Mouse (Mus musculus) myocyte (in vitro differentiated cells): Measurements from ENCODE around the gene Arid3c. TPM values are rescaled to one million over a fixed set of nuclear protein-coding genes. Genes with fewer than 3 reads are reported as not detected.
A peak's percentile ranks its signal among the peaks of the same experiment; 100 is the strongest.

Experiments used
- H3K27me3 ChIP-seq: one replicate; pipeline ENCODE4 v1.6.1; 2011; ENCODE audit not compliant: control insufficient read depth, insufficient read depth, insufficient read length
- H3K36me3 ChIP-seq: one replicate; pipeline ENCODE4 v1.6.1; 2011; ENCODE audit not compliant: control insufficient read depth, insufficient read depth
- H3K4me2 ChIP-seq: one replicate; pipeline ENCODE4 v1.6.1; 2011; ENCODE audit warnings: low read depth, control low read depth
- H3K4me3 ChIP-seq: one replicate; pipeline ENCODE4 v1.5.1; 2011; ENCODE audit warnings: mild to moderate bottlenecking, control low read depth, moderate library complexity
- H3K79me2 ChIP-seq: one replicate; pipeline ENCODE4 v1.6.1; 2011; ENCODE audit not compliant: control insufficient read depth, insufficient read depth
- H3ac ChIP-seq: one replicate; pipeline ENCODE4 v1.6.1; 2011; ENCODE audit not compliant: control insufficient read depth, insufficient read length
- CEBPB ChIP-seq: IDR thresholded peaks from 2 replicates; pipeline ENCODE4 v1.6.1; 2011; ENCODE audit warnings: mild to moderate bottlenecking, moderate library complexity; ENCODE audit not compliant: poor library complexity, insufficient read depth, severe bottlenecking
- E2F4 ChIP-seq: IDR thresholded peaks from one replicate; pipeline ENCODE4 v1.6.1; 2011; ENCODE audit warnings: mild to moderate bottlenecking, control low read depth, moderate library complexity; ENCODE audit not compliant: insufficient read depth
- MAX ChIP-seq: IDR thresholded peaks from one replicate; pipeline ENCODE4 v1.6.1; 2011; ENCODE audit warnings: low read depth, mild to moderate bottlenecking, control low read depth
- MYOD1 ChIP-seq, 3 experiments: IDR thresholded peaks; one replicate each; pipeline ENCODE4 v1.6.1; 2011; ENCODE audit warnings: control low read depth in 2 of 3, low read depth in 2 of 3, mild to moderate bottlenecking in 2 of 3, moderate library complexity in 1 of 3; ENCODE audit not compliant: insufficient read length in 2 of 3, control insufficient read depth in 1 of 3
- MYOG ChIP-seq, 3 experiments: IDR thresholded peaks; one replicate each; pipeline ENCODE4 v1.6.1; 2011; ENCODE audit warnings: control low read depth in 2 of 3, low read depth in 2 of 3, mild to moderate bottlenecking in 2 of 3; ENCODE audit not compliant: insufficient read length in 2 of 3, control insufficient read depth in 1 of 3, insufficient read depth in 1 of 3
- POLR2A ChIP-seq: IDR thresholded peaks from one replicate; pipeline ENCODE4 v1.6.1; 2011; ENCODE audit warnings: low read depth, mild to moderate bottlenecking, control low read depth, moderate library complexity; ENCODE audit not compliant: insufficient read length
- POLR2AphosphoS2 ChIP-seq: IDR thresholded peaks from one replicate; pipeline ENCODE4 v1.6.1; 2011; ENCODE audit warnings: low read depth, control low read depth; ENCODE audit not compliant: insufficient read length
- REST ChIP-seq: IDR thresholded peaks from one replicate; pipeline ENCODE4 v1.6.1; 2011; ENCODE audit warnings: mild to moderate bottlenecking, control low read depth, moderate library complexity; ENCODE audit not compliant: insufficient read depth, insufficient read length
- SRF ChIP-seq: IDR thresholded peaks from one replicate; pipeline ENCODE4 v1.6.1; 2011; ENCODE audit warnings: low read depth; ENCODE audit not compliant: control insufficient read depth, insufficient read length
- TCF12 ChIP-seq: IDR thresholded peaks from one replicate; pipeline ENCODE4 v1.6.1; 2011; ENCODE audit warnings: mild to moderate bottlenecking, control low read depth; ENCODE audit not compliant: poor library complexity, insufficient read depth, severe bottlenecking
- TCF3 ChIP-seq: IDR thresholded peaks from one replicate; pipeline ENCODE4 v1.6.1; 2011; ENCODE audit warnings: low read depth, control low read depth; ENCODE audit not compliant: insufficient read length
- USF1 ChIP-seq: IDR thresholded peaks from one replicate; pipeline ENCODE4 v1.6.1; 2011; ENCODE audit warnings: low read depth, mild to moderate bottlenecking, control low read depth, moderate library complexity
- polyA plus RNA-seq: library from polyadenylated mRNA; unstranded; fragments of >200 nt; fragmentation: generic; extraction: Trizol; gene quantifications from one replicate; pipeline ENCODE4 v1.2.1, GENCODE M21; 2012; ENCODE audit warnings: missing spikeins

Arid3c gene
- polyA plus RNA-seq, 1 experiment: not detected

DNA sequence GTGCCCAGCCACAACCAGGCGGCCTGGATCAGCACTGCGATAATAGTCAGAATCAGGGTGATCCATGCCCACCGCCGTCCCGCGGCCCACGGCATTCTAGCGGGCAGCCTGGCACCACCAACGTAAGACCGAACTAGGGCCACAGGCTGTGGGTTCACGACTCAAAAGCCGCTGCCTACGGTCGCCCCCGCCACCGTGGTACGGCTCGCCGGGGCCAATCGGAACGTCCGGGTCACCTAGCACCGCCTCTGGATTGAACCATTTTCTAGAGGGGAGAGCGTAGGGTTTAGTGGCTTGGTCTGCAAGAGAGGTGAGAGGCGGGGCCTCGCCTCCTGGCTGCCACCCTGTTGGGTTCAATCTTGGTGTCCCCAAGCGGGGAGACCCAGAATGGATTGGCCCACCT, 10.2 kb upstream of the Arid3c start:
- Histone ChIP-seq H3K79me2 (peaks cover 14% of the 10 kb centered on the region), H3K36me3 (no peaks in the 10 kb centered on the region), H3K4me3 (peak overlapping the region; percentile 60), H3K4me2 (peak overlapping the region; percentile 72), H3ac (peak overlapping the region; percentile 20), H3K27me3 (no peaks in the 10 kb centered on the region)
- TF ChIP-seq POLR2AphosphoS2 (peak; percentile 99), MAX (no peak), POLR2A (peak; percentile 99), SRF (no peak), REST (no peak)

DNA sequence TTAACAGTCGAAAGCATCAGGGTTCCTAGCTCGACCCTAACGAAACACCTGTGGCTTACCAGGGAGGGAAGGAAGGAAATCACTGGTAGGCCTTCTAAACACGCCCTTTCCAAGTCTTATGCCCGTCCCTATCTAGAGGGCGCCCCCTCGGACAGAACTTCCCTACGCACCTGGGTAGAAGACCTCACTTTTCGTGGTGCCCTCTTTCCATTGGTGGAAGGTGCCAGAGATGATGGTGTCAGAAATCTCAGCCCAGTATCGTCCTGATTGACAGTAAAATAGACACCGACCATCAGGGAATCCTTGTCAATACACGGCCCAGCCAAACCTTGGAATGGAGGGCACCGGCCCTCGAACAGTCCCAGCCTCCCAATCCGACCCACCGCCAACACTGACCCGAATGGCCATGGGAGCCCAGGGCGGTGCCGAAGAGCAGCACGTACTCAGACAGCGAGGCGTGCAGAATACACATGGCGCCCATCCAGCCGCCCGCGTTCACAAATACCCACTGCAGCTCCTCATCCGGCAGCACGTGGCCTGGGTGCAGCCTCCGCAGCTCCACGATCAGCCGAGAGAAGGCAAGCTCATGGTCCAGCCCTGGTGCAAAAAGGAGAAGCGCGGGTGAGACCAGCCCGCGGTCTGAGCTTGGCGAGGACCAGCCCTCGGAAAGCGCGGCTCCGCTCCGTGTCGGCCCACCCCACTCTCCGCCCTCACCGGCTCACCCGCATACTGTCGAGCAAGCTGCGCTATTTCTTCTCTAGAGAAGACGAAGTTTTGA, 9.6 kb upstream of the Arid3c start:
- Histone ChIP-seq H3ac (peak overlapping the region; percentile 20), H3K27me3 (no peaks in the 10 kb centered on the region), H3K4me2 (peak overlapping the region; percentile 69), H3K79me2 (peaks cover 14% of the 10 kb centered on the region), H3K36me3 (no peaks in the 10 kb centered on the region), H3K4me3 (peak overlapping the region; percentile 60)
- no peak for TF ChIP-seq MYOD1 (IDR thresholded peaks at IDR 0.05; ENCODE audit: control insufficient read depth in 1 of 3, insufficient read length in 2 of 3, low read depth in 2 of 3)
- peak; percentile 41 for TF ChIP-seq MAX

DNA sequence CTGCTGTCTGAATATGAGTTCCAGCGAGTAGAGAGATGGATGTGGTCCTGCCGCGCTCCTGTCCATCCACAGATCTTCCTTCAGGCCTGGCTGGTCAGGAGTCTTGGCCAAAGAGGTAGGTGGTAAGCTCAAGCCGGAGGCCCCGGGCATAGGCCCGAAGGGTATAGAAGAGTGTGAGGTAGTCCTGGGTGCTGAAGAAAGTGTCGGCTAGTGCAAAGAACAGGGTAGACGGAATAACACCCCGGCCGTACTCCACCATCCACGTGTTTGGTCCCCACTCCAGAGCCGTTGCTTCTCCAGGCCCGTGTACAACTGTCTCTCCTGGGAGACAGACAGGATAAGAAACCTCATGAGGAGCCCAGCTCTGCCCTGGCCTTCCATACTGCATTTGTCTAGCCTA, 8.3 kb upstream of the Arid3c start:
- Histone ChIP-seq H3K27me3 (no peaks in the 10 kb centered on the region), H3K4me3 (peak overlapping the region; percentile 60), H3K36me3 (no peaks in the 10 kb centered on the region), H3ac (no peak overlapping the region), H3K79me2 (peaks cover 14% of the 10 kb centered on the region), H3K4me2 (peak overlapping the region; percentile 69)
- no peak for TF ChIP-seq POLR2A
- no peak for TF ChIP-seq MAX
- no peak for TF ChIP-seq TCF12

DNA sequence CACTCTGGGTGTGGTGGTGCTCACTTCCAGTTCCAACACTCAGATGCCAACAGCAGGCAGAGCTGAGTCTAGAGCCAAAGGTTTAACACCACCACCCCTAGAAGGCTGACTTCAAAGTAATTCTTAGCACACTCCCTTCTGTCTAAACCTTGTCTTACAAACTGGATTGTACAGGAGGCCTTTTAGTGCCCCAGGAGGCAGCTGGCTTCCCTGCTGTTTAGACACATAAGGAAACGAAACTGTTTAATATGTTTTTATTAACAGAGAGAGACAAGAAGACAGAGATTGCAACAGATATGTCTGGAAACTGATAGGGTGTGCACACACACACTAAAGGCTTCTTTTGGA, 7.3 kb upstream of the Arid3c start:
- Histone ChIP-seq H3K4me2 (peak overlapping the region; percentile 63), H3K36me3 (no peaks in the 10 kb centered on the region), H3K27me3 (peaks cover 2% of the 10 kb centered on the region), H3K4me3 (no peak overlapping the region), H3ac (no peak overlapping the region), H3K79me2 (peaks cover 14% of the 10 kb centered on the region)
- TF ChIP-seq MYOD1 (IDR thresholded peaks at IDR 0.05; ENCODE audit: control insufficient read depth in 1 of 3, insufficient read length in 2 of 3, low read depth in 2 of 3): no peak
- no peak for TF ChIP-seq POLR2AphosphoS2
- TF ChIP-seq TCF3: no peak
- no peak for TF ChIP-seq MYOG (IDR thresholded peaks at IDR 0.05; ENCODE audit: control insufficient read depth in 1 of 3, insufficient read depth in 1 of 3, insufficient read length in 2 of 3, low read depth in 2 of 3)
- no peak for TF ChIP-seq CEBPB
- TF ChIP-seq USF1: no peak
- TF ChIP-seq SRF: no peak
- no peak for TF ChIP-seq POLR2A

DNA sequence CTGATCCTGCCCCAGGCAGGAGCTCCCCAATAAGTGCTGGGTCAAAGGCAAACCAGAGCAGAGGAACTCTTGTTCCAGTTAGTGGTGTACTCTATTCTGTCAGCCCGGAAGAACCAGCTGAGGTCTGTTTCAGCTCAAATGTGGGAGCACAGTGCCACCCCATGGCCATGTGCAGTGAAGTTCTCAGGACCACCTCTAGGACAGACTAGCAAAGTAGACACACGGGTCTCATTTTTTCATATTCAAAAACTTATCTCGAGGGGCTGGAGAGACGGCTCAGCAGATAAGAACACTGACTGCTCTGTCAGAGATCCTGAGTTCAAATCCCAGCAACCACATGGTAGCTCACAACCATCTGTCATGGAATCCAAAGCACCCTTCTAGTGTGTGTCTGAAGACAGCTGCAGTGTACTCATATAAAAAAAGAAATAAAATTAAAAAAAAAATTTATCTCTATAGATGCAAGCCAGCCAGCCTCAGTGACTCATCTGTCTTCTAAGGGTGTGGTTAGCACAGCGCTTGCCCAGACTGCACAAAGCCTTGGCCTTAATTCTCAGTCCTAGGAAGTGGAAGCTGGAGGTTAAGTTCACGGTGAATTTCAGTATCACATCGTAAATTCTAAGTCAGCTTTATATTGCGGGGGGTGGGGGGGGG, 6.8 kb upstream of the Arid3c start:
- Histone ChIP-seq H3K27me3 (peaks cover 7% of the 10 kb centered on the region), H3K4me2 (peak overlapping the region; percentile 63), H3K36me3 (no peaks in the 10 kb centered on the region), H3K79me2 (peaks cover 14% of the 10 kb centered on the region), H3ac (no peak overlapping the region), H3K4me3 (no peak overlapping the region)
- TF ChIP-seq MYOD1 (IDR thresholded peaks at IDR 0.05; ENCODE audit: control insufficient read depth in 1 of 3, insufficient read length in 2 of 3, low read depth in 2 of 3) (no peak), POLR2A (no peak), E2F4 (no peak), CEBPB (no peak), REST (no peak), TCF3 (no peak), MYOG (IDR thresholded peaks at IDR 0.05; ENCODE audit: control insufficient read depth in 1 of 3, insufficient read depth in 1 of 3, insufficient read length in 2 of 3, low read depth in 2 of 3) (peak in 1 of 3 experiments; percentile 8), TCF12 (no peak), USF1 (no peak), POLR2AphosphoS2 (peak; percentile 70), MAX (no peak), SRF (no peak)
